Mouse (Mus musculus): ENCODE measurements around the gene Slc2a9. TPM values are rescaled to one million over a fixed set of nuclear protein-coding genes. Genes with fewer than 3 reads are reported as not detected.

The Slc2a9 gene
- polyA plus RNA-seq, 1 experiment: 0.01 TPM

DNA sequence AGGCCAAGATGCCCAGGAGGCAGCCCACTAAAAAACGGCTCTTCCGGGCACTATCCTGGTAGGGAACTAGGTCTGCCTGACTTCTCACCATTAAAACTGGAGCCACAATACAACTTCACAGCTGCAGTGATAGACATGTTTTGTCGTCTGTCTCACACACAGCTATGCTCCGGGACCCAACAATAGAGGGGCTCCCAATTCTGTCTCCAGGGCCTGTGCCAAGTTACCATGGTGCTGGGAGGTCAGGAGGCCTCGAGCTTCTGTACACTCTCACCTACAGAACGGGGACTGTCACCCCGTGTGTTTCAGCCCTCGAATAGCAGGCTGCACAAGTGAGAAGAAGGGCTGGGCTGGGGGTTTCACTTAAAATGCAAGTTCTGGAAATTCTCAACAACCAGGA, 35.6 kb upstream of the Slc2a9 start:
- H3K4me1 ChIP-seq (ENCODE audit: control insufficient read depth): peaks cover 9% of the 10 kb centered on the region
- no peaks in the 10 kb centered on the region for H3K9me3 ChIP-seq (ENCODE audit: control insufficient read depth, low read length)
- TF ChIP-seq TAL1 (IDR thresholded peaks at IDR 0.05; ENCODE audit: low read length) (no peak), GATA1 (IDR thresholded peaks at IDR 0.05; ENCODE audit: low read length) (no peak)
- H3K4me3 ChIP-seq (replicated peaks): no peak overlapping the region
- H3K27me3 ChIP-seq (ENCODE audit: control insufficient read depth): no peaks in the 10 kb centered on the region
- H3K36me3 ChIP-seq (ENCODE audit: control insufficient read depth): peaks cover 99% of the 10 kb centered on the region

GRCm38 (mm10) chr5:38537845-38538244, 34.9 kb upstream of the Slc2a9 start:
- no peaks in the 10 kb centered on the region for H3K27me3 ChIP-seq (ENCODE audit: control insufficient read depth)
- TF ChIP-seq TAL1 (IDR thresholded peaks at IDR 0.05; ENCODE audit: low read length) (no peak), GATA1 (IDR thresholded peaks at IDR 0.05; ENCODE audit: low read length) (no peak)
- peaks cover 9% of the 10 kb centered on the region for H3K4me1 ChIP-seq (ENCODE audit: control insufficient read depth)
- H3K36me3 ChIP-seq (ENCODE audit: control insufficient read depth): peaks cover 97% of the 10 kb centered on the region
- no peaks in the 10 kb centered on the region for H3K9me3 ChIP-seq (ENCODE audit: control insufficient read depth, low read length)
- H3K4me3 ChIP-seq (replicated peaks): no peak overlapping the region

DNA sequence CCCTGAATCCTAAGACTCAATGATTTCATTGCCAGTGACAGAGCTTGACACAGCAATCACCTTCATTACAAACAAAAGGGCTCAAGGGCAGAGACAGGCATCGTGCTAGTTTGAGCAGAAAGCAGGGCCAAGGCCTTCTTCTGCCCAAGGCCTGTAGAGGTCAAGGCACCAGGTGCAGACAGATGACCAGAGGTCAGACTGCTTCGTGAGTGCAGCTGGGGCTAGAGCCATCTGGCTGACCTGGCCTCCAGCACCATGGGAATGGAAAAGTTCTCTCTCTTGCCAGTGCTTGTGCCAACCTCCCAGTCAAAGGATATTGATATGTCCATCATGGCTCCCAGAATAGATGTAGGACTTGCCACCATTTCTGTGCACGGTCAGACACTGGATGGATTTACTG, 33.9 kb upstream of the Slc2a9 start:
- Histone ChIP-seq H3K36me3 (ENCODE audit: control insufficient read depth) (peaks cover 97% of the 10 kb centered on the region), H3K27me3 (ENCODE audit: control insufficient read depth) (no peaks in the 10 kb centered on the region), H3K4me3 (replicated peaks) (no peak overlapping the region), H3K9me3 (ENCODE audit: control insufficient read depth, low read length) (no peaks in the 10 kb centered on the region), H3K4me1 (ENCODE audit: control insufficient read depth) (peaks cover 8% of the 10 kb centered on the region)
- no peak for TF ChIP-seq GATA1 (IDR thresholded peaks at IDR 0.05; ENCODE audit: low read length)
- TF ChIP-seq TAL1 (IDR thresholded peaks at IDR 0.05; ENCODE audit: low read length): no peak

DNA sequence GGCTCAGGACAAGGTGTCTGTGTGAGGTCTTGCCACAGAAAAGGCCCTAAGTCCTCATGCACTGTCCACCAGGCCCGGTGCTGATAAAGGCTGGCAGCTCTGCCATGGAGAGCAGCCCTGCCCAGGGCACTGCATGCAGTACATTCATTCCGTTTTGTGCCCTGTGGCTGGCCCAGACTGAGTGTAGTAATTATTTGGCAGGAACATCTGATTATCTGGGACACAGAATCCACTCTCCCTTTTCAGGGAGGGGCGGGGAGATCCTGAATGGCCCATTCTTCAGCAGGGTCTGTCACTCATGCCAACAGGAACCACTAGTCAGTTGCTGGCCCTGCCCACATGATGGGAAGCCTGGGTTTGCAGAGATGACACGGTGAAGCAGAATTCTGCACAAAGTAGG, 29.1 kb upstream of the Slc2a9 start:
- Histone ChIP-seq H3K36me3 (ENCODE audit: control insufficient read depth) (peaks cover 96% of the 10 kb centered on the region), H3K4me3 (replicated peaks) (no peak overlapping the region), H3K27me3 (ENCODE audit: control insufficient read depth) (no peaks in the 10 kb centered on the region), H3K9me3 (ENCODE audit: control insufficient read depth, low read length) (no peaks in the 10 kb centered on the region), H3K4me1 (ENCODE audit: control insufficient read depth) (no peaks in the 10 kb centered on the region)
- TF ChIP-seq TAL1 (IDR thresholded peaks at IDR 0.05; ENCODE audit: low read length) (no peak), GATA1 (IDR thresholded peaks at IDR 0.05; ENCODE audit: low read length) (no peak)

- Histone ChIP-seq H3K4me3 (replicated peaks) (no peak overlapping the region), H3K36me3 (ENCODE audit: control insufficient read depth) (peaks cover 94% of the 10 kb centered on the region), H3K9me3 (ENCODE audit: control insufficient read depth, low read length) (no peaks in the 10 kb centered on the region), H3K27me3 (ENCODE audit: control insufficient read depth) (no peaks in the 10 kb centered on the region), H3K4me1 (ENCODE audit: control insufficient read depth) (no peaks in the 10 kb centered on the region)
- TF ChIP-seq GATA1 (IDR thresholded peaks at IDR 0.05; ENCODE audit: low read length) (no peak), TAL1 (IDR thresholded peaks at IDR 0.05; ENCODE audit: low read length) (no peak)
These were observed 26.9 kb upstream of the Slc2a9 start for GRCm38 (mm10) chr5:38529724-38530428.

GRCm38 (mm10) chr5:38522977-38523376, 20.0 kb upstream of the Slc2a9 start:
- no peak for TF ChIP-seq GATA1 (IDR thresholded peaks at IDR 0.05; ENCODE audit: low read length)
- no peak for TF ChIP-seq TAL1 (IDR thresholded peaks at IDR 0.05; ENCODE audit: low read length)
- Histone ChIP-seq H3K4me3 (replicated peaks) (no peak overlapping the region), H3K4me1 (ENCODE audit: control insufficient read depth) (no peaks in the 10 kb centered on the region; the same call in 1 of the 2 replicates), H3K9me3 (ENCODE audit: control insufficient read depth, low read length) (no peaks in the 10 kb centered on the region), H3K27me3 (ENCODE audit: control insufficient read depth) (no peaks in the 10 kb centered on the region), H3K36me3 (ENCODE audit: control insufficient read depth) (peaks cover 76% of the 10 kb centered on the region)

DNA sequence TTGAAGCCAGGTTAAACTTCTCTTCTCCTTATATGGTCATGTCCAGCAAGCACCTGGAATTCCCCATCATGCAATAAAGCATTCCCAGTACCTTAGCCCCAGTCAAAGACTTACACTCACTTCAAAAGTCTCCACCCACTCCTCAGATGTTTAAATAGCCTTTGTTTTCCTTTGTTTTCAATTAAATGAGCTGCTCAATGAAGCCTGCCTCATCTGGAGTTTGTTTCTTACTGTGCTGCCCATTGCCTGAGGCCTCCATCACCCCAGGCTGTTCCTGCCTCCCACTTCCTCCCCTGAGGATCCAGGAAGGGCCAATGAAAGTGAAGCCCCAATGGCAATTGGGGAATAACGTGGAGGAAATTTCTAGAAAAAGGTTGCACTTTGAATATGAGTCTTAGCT, 17.9 kb upstream of the Slc2a9 start:
- H3K36me3 ChIP-seq (ENCODE audit: control insufficient read depth): peaks cover 74% of the 10 kb centered on the region
- TF ChIP-seq TAL1 (IDR thresholded peaks at IDR 0.05; ENCODE audit: low read length) (no peak), GATA1 (IDR thresholded peaks at IDR 0.05; ENCODE audit: low read length) (no peak)

GRCm38 (mm10) chr5:38516267-38516666, 13.3 kb upstream of the Slc2a9 start:
- TF ChIP-seq GATA1 (IDR thresholded peaks at IDR 0.05; ENCODE audit: low read length): no peak
- no peak for TF ChIP-seq TAL1 (IDR thresholded peaks at IDR 0.05; ENCODE audit: low read length)
- Histone ChIP-seq H3K9me3 (ENCODE audit: control insufficient read depth, low read length) (no peaks in the 10 kb centered on the region), H3K4me3 (replicated peaks) (no peak overlapping the region), H3K36me3 (ENCODE audit: control insufficient read depth) (peaks cover 83% of the 10 kb centered on the region), H3K27me3 (ENCODE audit: control insufficient read depth) (no peaks in the 10 kb centered on the region), H3K4me1 (ENCODE audit: control insufficient read depth) (peaks cover 32% of the 10 kb centered on the region)

More for the DNA sequence above, 17.9 kb upstream of the Slc2a9 start:
- peaks cover 4% of the 10 kb centered on the region for H3K4me1 ChIP-seq (ENCODE audit: control insufficient read depth)
- H3K27me3 ChIP-seq (ENCODE audit: control insufficient read depth): no peaks in the 10 kb centered on the region
- no peak overlapping the region for H3K4me3 ChIP-seq (replicated peaks)
- no peaks in the 10 kb centered on the region for H3K9me3 ChIP-seq (ENCODE audit: control insufficient read depth, low read length)

GRCm38 (mm10) chr5:38512991-38513390, 10.0 kb upstream of the Slc2a9 start:
- peaks cover 59% of the 10 kb centered on the region for H3K4me1 ChIP-seq (ENCODE audit: control insufficient read depth)
- TF ChIP-seq GATA1 (IDR thresholded peaks at IDR 0.05; ENCODE audit: low read length): no peak
- TF ChIP-seq TAL1 (IDR thresholded peaks at IDR 0.05; ENCODE audit: low read length): no peak
- H3K9me3 ChIP-seq (ENCODE audit: control insufficient read depth, low read length): peaks cover 6% of the 10 kb centered on the region
- H3K4me3 ChIP-seq (replicated peaks): no peak overlapping the region
- H3K36me3 ChIP-seq (ENCODE audit: control insufficient read depth): peaks cover 82% of the 10 kb centered on the region
- H3K27me3 ChIP-seq (ENCODE audit: control insufficient read depth): no peaks in the 10 kb centered on the region

Measured in erythroblast, embryonic 14.5 days (primary cell).